Mouse (Mus musculus) CH12.LX (cell line): ENCODE results near the gene Gstt4.

Experiments
- CTCF ChIP-seq, 2 experiments: IDR thresholded peaks in 1 of 2; conservative IDR thresholded peaks in 1 of 2; 2 replicates each; pipeline ENCODE4 v1.5.1; 2011 to 2012; ENCODE audit warnings: low read depth in 2 of 2, low read length in 2 of 2, improper control_type of control experiment in 1 of 2, inconsistent platforms in 1 of 2, mild to moderate bottlenecking in 1 of 2, moderate library complexity in 1 of 2
- E2F4 ChIP-seq: IDR thresholded peaks from 2 replicates; pipeline ENCODE4 v1.6.1; 2011; ENCODE audit warnings: low read depth, low read length, improper control_type of control experiment; ENCODE audit not compliant: insufficient replicate concordance
- EP300 ChIP-seq: IDR thresholded peaks from 2 replicates; pipeline ENCODE4 v1.6.1; 2011; ENCODE audit warnings: low read length, improper control_type of control experiment
- NRF1 ChIP-seq: IDR thresholded peaks from 2 replicates; pipeline ENCODE4 v1.6.1; 2014; ENCODE audit warnings: low read depth, mild to moderate bottlenecking, inconsistent platforms, low read length, improper control_type of control experiment, moderate library complexity
- RAD21 ChIP-seq: IDR thresholded peaks from 2 replicates; pipeline ENCODE4 v1.6.1; 2011; ENCODE audit warnings: low read depth, mild to moderate bottlenecking, low read length, improper control_type of control experiment, moderate library complexity
- ZKSCAN1 ChIP-seq: IDR thresholded peaks from 2 replicates; pipeline ENCODE4 v1.6.1; 2012; ENCODE audit warnings: low read depth, inconsistent platforms, low read length, improper control_type of control experiment, borderline replicate concordance
- ZNF384 ChIP-seq: IDR thresholded peaks from 2 replicates; pipeline ENCODE4 v1.6.1; 2012; ENCODE audit warnings: low read depth, low read length, improper control_type of control experiment, inconsistent platforms

DNA sequence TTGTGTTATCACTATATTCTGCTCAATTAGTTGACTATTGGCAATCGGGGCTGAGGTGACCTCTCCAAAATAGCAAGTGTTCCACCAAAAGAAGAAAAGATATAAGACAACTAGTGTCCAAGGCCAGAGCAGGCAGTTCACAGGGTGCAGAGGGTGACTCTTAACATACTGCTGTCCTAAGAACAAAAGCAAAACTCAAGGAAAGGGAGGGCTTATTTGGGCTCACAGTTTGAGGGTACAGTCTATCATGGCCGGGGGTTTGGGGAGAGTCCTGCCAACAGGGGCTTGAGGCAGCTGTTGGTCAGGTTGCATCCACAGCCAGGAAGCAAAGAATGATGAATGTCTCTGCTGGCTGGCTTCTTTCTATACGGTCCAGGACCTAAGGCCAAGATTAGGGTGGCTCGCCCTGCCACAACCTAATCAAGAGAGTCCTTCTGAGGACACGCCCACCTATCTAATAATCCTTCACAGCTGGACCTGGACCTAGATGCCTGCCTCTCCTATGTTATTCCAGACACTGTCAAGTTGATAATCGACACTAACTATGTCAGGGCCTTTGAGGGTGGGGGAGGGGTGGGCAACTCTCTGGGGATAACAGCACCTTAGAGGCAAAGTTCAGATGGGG is 23.1 kb upstream of the Gstt4 start:
- TF ChIP-seq EP300 (no peak), E2F4 (no peak), CTCF (conservative IDR thresholded peaks at IDR 0.05 in 1 of 2, IDR thresholded peaks at IDR 0.05 in 1 of 2; ENCODE audit: low read depth in 2 of 2, low read length in 2 of 2) (no peak), NRF1 (no peak), RAD21 (no peak), ZNF384 (no peak), ZKSCAN1 (no peak)
